Mouse (Mus musculus) lung, embryonic 16.5 days (tissue): ENCODE results near the gene Gm20547. TPM values are rescaled to one million over a fixed set of nuclear protein-coding genes. Genes with fewer than 3 reads are reported as not detected.
A peak's percentile ranks its signal among the peaks of the same experiment; 100 is the strongest.
"Not testable (repeated sequence)": the region's sequence is repeated elsewhere in the genome, so short reads cannot be mapped to it uniquely, and the experiment has no call there.

ENCODE experiments used
- ATAC-seq: fragments of 200-750 bp; cut with Nextera tagmentation; 2 replicates; pipeline ENCODE4 v1.8.0; 2017; ENCODE audit warnings: low read depth, mild to moderate bottlenecking, moderate library complexity
- H3K27ac ChIP-seq: fragments of 300-500 bp; sonication (generic); 2 replicates; pipeline ENCODE4 v1.5.1; 2014; ENCODE audit warnings: mild to moderate bottlenecking, control low read depth, low read length
- H3K27me3 ChIP-seq: fragments of 300-500 bp; sonication (generic); 2 replicates; pipeline ENCODE4 v1.6.1; 2014; ENCODE audit warnings: low read depth, low read length, mixed read lengths; ENCODE audit not compliant: control insufficient read depth, insufficient read depth
- H3K36me3 ChIP-seq: fragments of 300-500 bp; sonication (generic); 2 replicates; pipeline ENCODE4 v1.6.1; 2014; ENCODE audit warnings: low read length; ENCODE audit not compliant: control insufficient read depth, insufficient read depth
- H3K4me1 ChIP-seq: fragments of 300-500 bp; sonication (generic); replicated peaks from 2 replicates; pipeline ENCODE4 v1.6.1; 2014; ENCODE audit warnings: low read length, mixed read lengths; ENCODE audit not compliant: control insufficient read depth, insufficient read depth
- H3K4me2 ChIP-seq: fragments of 300-500 bp; sonication (generic); 2 replicates; pipeline ENCODE4 v1.6.1; 2014; ENCODE audit warnings: low read depth, low read length, control low read depth
- H3K4me3 ChIP-seq: fragments of 300-500 bp; sonication (generic); 2 replicates; pipeline ENCODE4 v1.5.1; 2014; ENCODE audit warnings: mild to moderate bottlenecking, low read length, control low read depth
- H3K9ac ChIP-seq: fragments of 300-500 bp; sonication (generic); 2 replicates; pipeline ENCODE4 v1.6.1; 2014; ENCODE audit warnings: low read length, control low read depth
- H3K9me3 ChIP-seq: fragments of 300-500 bp; sonication (generic); 2 replicates; pipeline ENCODE4 v1.6.1; 2016; ENCODE audit warnings: low read length; ENCODE audit not compliant: control insufficient read depth
- WGBS: fragments of 180-500 bp; shearing (Covaris S2); extraction: QIAGEN DNeasy Blood & Tissue Kit; methylation state at CpG from one replicate; pipeline ENCODE4 v1.1.7; 2014; 5-methylcytosine and 5-hydroxymethylcytosine counted together
- polyA plus RNA-seq: library from polyadenylated mRNA; unstranded; fragments of >200 nt; fragmentation: Nextera tagmentation; extraction: Ambion mirVana; gene quantifications from 2 replicates; pipeline ENCODE4 v1.2.1, GENCODE M21; 2015

The Gm20547 gene
- polyA plus RNA-seq, 1 experiment from 2014 or later: not detected

- WGBS: 4% methylated on average over 48 of the region's 48 CpGs
- H3K36me3 ChIP-seq: peaks cover 24% of the 10 kb centered on the region
- H3K9ac ChIP-seq: peak overlapping the region; percentile 76
- H3K4me2 ChIP-seq: peak overlapping the region; percentile 96
- H3K27ac ChIP-seq: peak overlapping the region; percentile 60
- H3K4me1 ChIP-seq: peaks cover 15% of the 10 kb centered on the region
- ATAC-seq: peak; percentile 82
- H3K9me3 ChIP-seq: no peaks in the 10 kb centered on the region
- peak overlapping the region; percentile 82 for H3K4me3 ChIP-seq
- H3K27me3 ChIP-seq: no peaks in the 10 kb centered on the region
Measured at GRCm38 (mm10) chr17:34836155-34836855, 45.5 kb downstream of the Gm20547 start.

GRCm38 (mm10) chr17:34830776-34831175 is 51.1 kb downstream of the Gm20547 start:
- not testable (repeated sequence) for H3K9me3 ChIP-seq, H3K9ac ChIP-seq, ATAC-seq, H3K4me3 ChIP-seq, H3K4me2 ChIP-seq, H3K27ac ChIP-seq, H3K27me3 ChIP-seq, H3K4me1 ChIP-seq
- WGBS: 85% methylated on average over 1 of the region's 1 CpGs
- H3K36me3 ChIP-seq: peaks cover 20% of the 10 kb centered on the region

DNA sequence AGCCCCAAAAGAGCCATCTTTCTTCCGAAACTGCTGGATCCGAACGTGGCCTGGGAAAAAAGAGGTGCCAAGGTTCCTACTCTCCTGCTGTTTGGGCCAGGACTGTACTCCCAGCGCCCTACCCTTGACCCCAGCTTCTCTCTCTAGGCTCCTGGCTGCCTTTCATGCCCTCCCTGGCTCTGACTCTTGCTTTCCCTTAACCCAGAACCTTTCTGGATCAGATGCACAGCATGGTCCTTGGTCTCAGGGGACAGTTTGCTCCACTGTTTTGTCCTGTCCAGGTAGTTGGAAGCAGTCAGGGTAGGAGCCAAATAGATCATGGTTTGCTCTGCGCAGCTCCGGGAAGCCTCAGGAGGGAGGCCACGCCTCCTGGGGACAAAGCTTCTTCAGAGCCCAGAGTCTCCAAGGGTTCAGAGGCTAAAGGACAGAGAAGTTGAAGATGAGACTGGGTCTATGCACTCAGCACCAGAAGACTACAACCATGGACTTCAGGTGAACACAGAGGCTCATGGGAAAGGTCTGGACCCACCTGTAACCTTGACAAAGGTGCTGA is 66.9 kb downstream of the Gm20547 start:
- Histone ChIP-seq H3K27ac (no peak overlapping the region), H3K9ac (no peak overlapping the region), H3K27me3 (no peaks in the 10 kb centered on the region), H3K36me3 (no peaks in the 10 kb centered on the region), H3K4me1 (no peaks in the 10 kb centered on the region), H3K4me2 (no peak overlapping the region), H3K4me3 (no peak overlapping the region), H3K9me3 (no peaks in the 10 kb centered on the region)
- WGBS: 78% methylated on average over 7 of the region's 7 CpGs
- ATAC-seq: no peak

DNA sequence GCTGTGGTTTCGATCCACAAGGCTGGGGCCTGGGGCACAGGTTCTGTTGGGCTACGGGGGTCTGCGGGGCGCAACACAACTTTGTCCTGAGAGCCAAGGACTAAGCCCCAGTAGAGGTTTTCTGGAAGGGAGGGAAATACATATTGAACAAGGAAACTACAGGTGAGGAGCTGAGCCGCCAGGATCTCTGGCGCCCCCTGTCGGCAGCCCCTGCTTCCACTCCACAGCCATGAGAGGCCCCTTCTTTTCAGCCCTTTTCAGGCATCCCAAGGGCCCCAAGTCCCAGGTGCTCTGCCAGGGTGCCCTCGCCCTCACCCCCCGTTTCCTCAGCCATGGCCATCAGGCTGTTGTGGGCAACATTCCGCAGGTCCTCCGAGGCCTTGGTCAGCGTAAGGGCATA is 68.1 kb downstream of the Gm20547 start:
- H3K36me3 ChIP-seq, H3K9me3 ChIP-seq, H3K9ac ChIP-seq, H3K27ac ChIP-seq, H3K4me2 ChIP-seq, H3K27me3 ChIP-seq, ATAC-seq, H3K4me3 ChIP-seq, H3K4me1 ChIP-seq: not testable (repeated sequence)
- WGBS: 57% methylated on average over 12 of the region's 12 CpGs

GRCm38 (mm10) chr17:34811275-34811674 is 70.6 kb downstream of the Gm20547 start:
- Histone ChIP-seq H3K9me3 (no peaks in the 10 kb centered on the region), H3K4me1 (no peaks in the 10 kb centered on the region), H3K36me3 (no peaks in the 10 kb centered on the region), H3K4me3 (no peak overlapping the region), H3K4me2 (no peak overlapping the region), H3K27ac (no peak overlapping the region), H3K27me3 (no peaks in the 10 kb centered on the region), H3K9ac (no peak overlapping the region)
- WGBS: 66% methylated on average over 15 of the region's 15 CpGs
- ATAC-seq: no peak

- not testable (repeated sequence) for H3K4me3 ChIP-seq, H3K27ac ChIP-seq, H3K36me3 ChIP-seq, H3K9ac ChIP-seq, H3K27me3 ChIP-seq, H3K4me2 ChIP-seq, H3K4me1 ChIP-seq, H3K9me3 ChIP-seq, ATAC-seq
- WGBS: 66% methylated on average over 7 of the region's 8 CpGs
Measured at GRCm38 (mm10) chr17:34810811-34811210, 71.0 kb downstream of the Gm20547 start.

- not testable (repeated sequence) for H3K27me3 ChIP-seq, H3K4me1 ChIP-seq, H3K36me3 ChIP-seq, H3K27ac ChIP-seq, H3K4me3 ChIP-seq, H3K4me2 ChIP-seq, ATAC-seq, H3K9me3 ChIP-seq, H3K9ac ChIP-seq
- WGBS: 86% methylated on average over 5 of the region's 5 CpGs
Measured at GRCm38 (mm10) chr17:34810411-34810810, 71.4 kb downstream of the Gm20547 start.

DNA sequence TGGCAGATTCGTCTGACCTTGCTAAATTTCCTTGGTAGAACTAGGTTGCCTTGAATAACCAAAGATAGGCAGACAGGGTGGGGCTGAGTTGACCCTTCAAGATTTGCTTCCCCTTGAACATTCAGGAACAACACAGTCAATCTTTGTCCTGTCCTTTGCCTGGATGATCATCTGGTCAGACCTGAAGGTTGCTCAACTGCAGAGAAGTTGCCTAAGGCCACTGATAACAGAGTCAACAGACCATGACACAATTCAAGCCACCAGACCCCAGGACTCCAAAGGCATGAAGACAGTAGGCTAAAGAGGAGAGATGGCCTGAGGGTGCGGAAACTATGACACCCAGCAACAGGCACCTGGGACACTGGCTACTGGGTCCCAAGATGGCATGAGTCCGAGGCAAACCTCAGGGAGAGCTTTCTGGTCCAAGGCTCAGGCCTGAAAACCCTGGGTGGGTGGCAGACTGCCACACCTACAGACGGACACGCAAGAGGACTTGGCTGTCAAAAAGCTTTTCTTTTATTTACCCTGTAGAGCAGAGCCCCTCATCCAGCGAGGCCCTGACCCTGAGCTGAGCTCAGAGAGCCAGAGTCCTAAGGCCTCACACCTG is 73.1 kb downstream of the Gm20547 start:
- ATAC-seq: no peak
- 65% methylated on average over 6 of the region's 6 CpGs for WGBS

GRCm38 (mm10) chr17:34807176-34807575 is 74.7 kb downstream of the Gm20547 start:
- H3K27me3 ChIP-seq: no peaks in the 10 kb centered on the region
- no peaks in the 10 kb centered on the region for H3K36me3 ChIP-seq
- H3K9ac ChIP-seq: no peak overlapping the region
- 58% methylated on average over 3 of the region's 3 CpGs for WGBS
- ATAC-seq: no peak
- no peak overlapping the region for H3K27ac ChIP-seq
- no peaks in the 10 kb centered on the region for H3K4me1 ChIP-seq
- peaks cover 5% of the 10 kb centered on the region for H3K9me3 ChIP-seq
- H3K4me2 ChIP-seq: no peak overlapping the region
- H3K4me3 ChIP-seq: no peak overlapping the region

More for the DNA sequence above, 73.1 kb downstream of the Gm20547 start:
- H3K27ac ChIP-seq: no peak overlapping the region
- no peaks in the 10 kb centered on the region for H3K36me3 ChIP-seq
- no peak overlapping the region for H3K4me2 ChIP-seq
- H3K27me3 ChIP-seq: no peaks in the 10 kb centered on the region
- H3K9me3 ChIP-seq: peaks cover 5% of the 10 kb centered on the region
- H3K4me1 ChIP-seq: no peaks in the 10 kb centered on the region
- H3K9ac ChIP-seq: no peak overlapping the region
- H3K4me3 ChIP-seq: no peak overlapping the region
